Mouse (Mus musculus) right cerebral cortex, adult 2 months (tissue): ENCODE measurements at regions not wholly inside any gene's neighbourhood (a gene's known extent, or its start where the extent isn't known, plus 50 kb on each side); places are given as distances from the start of the nearest gene placed in this dataset.
A peak's percentile ranks its signal among the peaks of the same experiment; 100 is the strongest.
"Not testable (repeated sequence)": the region's sequence is repeated elsewhere in the genome, so short reads cannot be mapped to it uniquely, and the experiment has no call there.

ENCODE experiments used
- DNase-seq, 2 experiments: peaks; one replicate each; pipeline ENCODE4 v3.0.0; 2021 to 2022; ENCODE audit warnings: low spot score in 2 of 2

DNA sequence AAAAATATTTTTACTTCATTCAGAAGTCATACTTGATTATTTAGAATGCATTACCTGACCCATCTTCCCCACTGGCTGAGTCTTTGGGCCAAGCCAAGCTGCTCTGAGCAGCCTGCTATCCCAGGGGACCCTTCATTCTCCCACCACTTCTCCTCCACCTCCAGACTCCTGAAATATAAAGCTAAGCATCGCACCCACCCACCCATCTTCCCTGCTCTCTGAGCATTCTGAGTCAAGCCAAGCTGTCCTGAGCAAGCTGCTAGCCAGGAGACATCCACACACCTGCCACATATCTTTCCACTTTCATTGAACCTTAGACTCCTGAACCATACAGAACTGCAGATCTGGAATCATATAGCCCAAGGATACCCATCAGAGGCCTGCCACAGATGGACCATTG is 1456.2 kb upstream of the Adam24 start:
- peak; percentile 21 to 33 for DNase-seq

DNA sequence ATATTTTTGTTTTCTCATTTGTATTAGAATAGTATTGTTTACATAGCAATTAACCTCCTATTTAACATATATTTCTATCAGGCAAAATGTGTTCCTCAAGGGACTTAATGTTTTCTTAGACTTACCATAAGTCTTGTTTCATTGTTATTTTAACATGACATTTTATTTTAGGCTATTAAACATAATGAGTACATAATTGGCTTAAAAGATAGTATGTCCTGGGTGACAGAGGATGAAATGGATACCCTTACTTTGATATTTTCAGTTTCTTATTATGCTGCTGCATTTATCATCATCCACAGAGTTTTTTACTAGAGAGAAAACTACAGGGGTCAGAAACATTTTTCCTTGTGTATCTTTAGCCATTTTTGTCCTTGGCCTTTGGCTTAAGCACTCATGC is 1447.6 kb upstream of the Adam24 start:
- DNase-seq: no peak

DNA sequence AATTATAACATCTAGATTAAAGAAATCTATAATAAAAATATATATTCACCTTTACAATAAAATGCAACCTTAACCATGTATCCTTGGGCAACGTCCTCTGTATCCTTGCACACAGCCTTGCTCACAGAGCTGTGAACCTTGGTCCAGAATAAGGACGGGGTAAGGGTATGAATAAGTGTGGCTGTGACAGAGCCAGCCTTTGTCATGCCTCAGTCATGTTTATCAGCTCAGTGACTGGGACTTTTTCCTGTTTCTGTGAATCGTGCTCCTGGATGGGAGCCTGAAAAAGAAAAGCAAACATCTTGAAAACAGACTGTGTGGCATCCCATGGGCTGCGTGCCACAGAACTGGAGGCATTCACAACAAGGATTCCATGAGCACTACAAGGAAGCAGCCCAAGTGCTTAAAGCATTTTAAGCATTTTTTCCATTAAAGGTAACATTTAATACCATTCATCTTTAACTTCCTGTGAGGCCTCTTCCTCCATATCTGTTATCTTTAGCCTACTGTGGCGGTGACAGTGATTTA is 1405.8 kb upstream of the Adam24 start:
- peak; percentile 35 to 46 for DNase-seq

GRCm38 (mm10) chr8:39297548-39298306 is 1377.2 kb upstream of the Adam24 start:
- DNase-seq: no peak

DNA sequence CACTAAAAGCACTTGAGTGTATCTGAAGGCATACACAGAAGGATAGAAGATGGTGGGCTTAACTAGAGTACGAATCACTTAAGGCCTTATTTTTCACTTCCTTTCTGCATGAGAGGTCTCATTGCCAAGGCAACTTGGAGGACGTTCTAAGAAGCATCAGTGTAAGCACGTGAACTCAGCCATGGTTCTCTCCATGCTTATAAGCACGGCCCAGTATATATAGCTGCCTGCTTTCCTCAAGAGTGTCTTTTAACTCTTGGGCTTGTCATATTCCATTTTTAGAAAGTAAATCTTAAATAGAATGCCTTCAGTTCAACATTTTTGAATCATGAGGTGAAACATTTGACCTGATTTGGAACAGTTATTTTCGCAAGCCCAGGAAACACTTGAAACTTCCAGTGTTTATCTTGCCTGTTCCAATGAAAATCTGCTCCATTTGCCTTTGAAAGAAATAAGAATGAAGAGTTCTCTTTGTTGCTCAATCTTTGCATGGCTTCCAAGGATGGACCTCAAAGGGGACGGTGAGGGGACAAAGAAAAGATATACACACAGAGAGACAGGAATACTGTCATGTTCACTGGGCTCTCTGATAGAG is 1371.0 kb upstream of the Adam24 start:
- DNase-seq: no peak

DNA sequence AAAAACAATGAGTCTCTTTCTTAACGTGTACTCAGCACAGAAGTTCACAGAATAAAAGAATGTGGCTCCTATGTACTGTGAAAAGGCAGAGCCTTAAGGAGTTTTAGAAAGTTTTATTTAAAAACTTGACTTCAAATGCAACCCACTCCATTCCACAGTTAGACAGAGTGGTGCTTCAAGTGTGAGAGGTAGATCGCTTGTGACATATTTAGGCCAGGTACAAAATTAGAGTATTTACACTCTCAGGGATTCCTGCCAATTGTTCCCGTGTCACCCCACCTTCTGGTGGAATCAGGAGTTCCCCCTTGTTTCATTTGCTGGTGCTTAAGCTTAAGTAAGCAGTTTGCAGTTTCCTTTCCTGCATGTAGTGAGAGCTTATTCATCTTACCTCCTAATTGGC is 1361.0 kb upstream of the Adam24 start:
- peak; percentile 22 to 27 for DNase-seq

DNA sequence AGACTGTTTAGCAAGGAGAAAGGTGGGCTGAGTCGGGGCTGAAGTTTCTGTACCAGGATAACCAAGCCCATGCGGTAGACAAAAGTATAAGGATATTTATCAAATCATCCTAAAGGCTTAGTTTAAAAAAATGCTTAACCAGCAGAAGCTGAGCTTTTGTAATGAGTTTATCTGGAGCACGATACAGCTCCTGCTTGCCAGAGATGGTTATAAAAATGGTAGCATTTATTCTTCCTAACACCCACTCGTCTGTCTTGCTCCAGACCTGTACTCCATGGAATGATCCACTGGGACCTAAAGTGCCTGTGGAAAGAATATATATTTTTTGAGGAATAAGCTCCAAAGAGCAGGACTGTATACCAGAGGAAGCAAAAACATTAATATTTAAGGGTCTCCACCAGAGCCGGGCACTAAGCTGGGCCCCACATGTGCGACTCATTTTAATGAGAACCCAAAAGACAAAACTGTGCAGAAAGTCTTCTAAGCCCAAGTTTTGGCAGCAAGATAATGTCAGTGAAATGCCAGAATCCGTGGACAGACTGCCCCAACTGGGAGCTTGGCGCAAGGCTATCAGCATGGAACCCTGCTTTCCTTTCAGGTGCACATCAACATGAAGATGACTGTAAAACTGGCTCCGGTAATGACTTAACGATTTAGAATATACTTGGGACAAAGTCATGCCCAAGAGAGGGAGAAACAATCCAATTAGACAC is 1359.2 kb upstream of the Adam24 start:
- peak in 1 of 2 experiments; percentile 12 for DNase-seq

GRCm38 (mm10) chr8:39316234-39316568 is 1358.7 kb upstream of the Adam24 start:
- no peak for DNase-seq

- DNase-seq: no peak
Observed at GRCm38 (mm10) chr8:39329378-39329777, 1345.5 kb upstream of the Adam24 start.

DNA sequence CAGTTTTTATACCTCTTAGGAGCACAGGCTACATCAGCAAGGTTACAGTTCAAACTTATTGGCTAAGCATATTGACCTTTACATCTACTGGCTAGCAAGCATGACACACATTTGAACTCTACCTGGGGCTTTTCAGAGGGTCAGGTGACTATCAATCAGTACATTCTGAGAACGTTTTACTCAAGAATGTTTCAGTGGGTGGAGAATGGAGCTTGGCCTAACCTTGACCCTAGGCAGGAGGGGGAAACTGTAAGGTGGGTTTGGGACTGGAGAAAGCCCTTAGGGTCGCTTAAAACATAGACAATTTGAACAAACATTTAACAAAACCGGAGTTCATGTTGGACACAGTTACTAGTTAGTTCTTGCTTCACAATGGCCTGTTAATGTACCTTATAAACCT is 1330.1 kb upstream of the Adam24 start:
- DNase-seq: no peak

GRCm38 (mm10) chr8:39346471-39346870 is 1328.4 kb upstream of the Adam24 start:
- no peak for DNase-seq

DNA sequence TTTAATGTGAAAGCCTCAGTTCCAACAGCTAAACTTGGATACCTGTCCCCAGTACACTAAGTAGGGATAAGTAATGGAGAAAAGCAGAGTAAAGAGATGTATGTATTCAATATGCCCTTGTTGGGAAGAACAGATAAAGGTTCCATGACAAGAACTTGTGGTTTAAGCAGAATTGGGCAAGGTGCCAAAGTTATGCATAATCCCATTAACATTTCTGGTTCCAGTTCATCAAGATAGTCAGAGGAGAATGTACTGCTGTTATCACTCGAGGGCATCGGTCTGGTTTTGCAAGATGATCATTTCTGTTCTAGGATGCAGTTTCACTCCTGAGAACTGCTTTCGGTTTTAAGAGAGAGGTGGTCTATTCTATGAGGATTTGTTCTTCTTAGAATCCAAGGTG is 1325.9 kb upstream of the Adam24 start:
- no peak for DNase-seq

GRCm38 (mm10) chr8:39355412-39355811 is 1319.5 kb upstream of the Adam24 start:
- DNase-seq: peak; percentile 9 to 19

DNA sequence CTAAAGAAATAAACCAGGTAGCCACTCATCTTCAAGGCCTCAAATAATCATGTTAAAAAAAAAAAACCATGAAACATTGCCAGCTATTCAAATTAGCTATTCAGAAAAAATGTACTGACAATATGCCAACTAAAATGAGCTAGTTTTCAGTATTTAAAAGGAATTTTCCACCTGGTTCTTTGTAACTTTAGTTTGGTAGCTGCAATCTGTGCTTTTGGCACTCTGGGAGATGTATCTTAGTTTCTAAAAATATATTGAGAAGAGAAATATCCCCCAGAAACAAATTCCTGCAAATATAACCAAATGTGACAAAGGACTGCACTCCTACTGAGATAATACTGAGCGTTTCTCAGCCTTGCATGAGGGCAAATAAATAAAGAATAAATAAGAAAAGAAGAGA is 1317.8 kb upstream of the Adam24 start:
- no peak for DNase-seq

DNA sequence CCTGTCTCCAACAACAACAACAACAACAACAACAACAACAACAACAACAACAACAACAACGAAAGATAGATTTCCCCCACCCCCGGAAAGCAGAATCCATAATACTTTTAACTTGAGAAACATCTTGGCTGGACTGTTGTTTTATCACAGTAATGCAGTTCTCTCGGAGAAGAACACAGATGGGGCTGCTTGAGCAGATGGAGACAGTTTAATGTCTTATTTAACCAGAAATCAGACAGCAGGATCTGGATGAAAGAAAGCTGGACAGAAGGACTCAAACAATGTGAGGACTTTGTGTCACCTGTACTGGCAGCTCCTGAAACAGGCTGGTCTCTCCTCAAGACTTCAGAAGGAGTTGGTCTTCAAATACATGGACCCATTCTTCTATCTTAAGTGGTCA is 1317.0 kb upstream of the Adam24 start:
- DNase-seq: peak in 1 of 2 experiments; percentile 11

DNA sequence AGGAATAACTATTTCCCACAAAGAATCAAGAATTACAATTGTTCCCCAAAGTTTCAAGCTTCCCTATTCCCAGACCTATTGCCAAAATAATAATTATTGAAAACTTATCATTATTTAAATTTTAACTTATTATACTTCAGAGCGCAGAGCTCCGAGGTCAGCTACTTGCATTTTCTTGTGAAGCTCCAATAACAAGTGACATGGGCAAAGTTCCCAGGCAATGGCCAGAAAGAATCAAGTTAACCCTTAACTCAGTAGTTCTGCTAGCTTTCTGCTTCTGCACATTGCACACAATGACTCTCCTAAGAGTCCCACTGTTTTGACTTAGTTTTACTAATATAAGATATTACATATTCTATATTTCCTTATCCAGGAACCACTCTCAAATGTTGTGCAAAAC is 1308.5 kb upstream of the Adam24 start:
- DNase-seq: not testable (repeated sequence)
